Comparison of ENCODE assay signal across 15 mouse cellular contexts in the genomic region with DNA sequence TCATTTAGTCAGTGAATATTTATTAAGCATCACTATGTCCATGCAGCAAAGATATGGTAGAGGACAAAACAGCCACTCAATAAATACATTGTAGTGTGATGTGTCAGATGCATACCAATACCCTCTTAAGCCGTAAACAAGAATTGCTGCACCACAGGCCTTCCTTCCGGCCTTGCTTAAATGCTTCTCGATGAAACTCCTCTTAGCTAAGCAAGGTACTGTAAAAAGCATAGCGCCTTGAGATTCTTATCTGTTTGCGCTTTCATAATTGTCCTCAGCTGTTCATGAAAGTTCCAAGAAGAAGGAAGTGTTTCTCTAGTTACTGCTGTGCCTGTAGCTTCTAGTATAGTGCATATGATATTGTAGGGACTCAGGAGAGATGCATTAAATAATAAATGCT. TPM values are rescaled to one million over a fixed set of nuclear protein-coding genes. Genes with fewer than 3 reads are reported as not detected.
DNase-seq lines count a peak whose midpoint lies in the region; ATAC-seq lines count a peak whose summit lies in the region.
"Had no signal": no experiment of that assay in that cellular context is flagged by ENCODE, and none has a peak within 500 bp of the region (broad histone marks: within the 10 kb centered on the region; RNA-seq: fewer than 3 reads in every experiment).

No protein-coding gene starts in this region.

- 60% methylated on average over 5 of the region's 5 CpGs for WGBS in lung, embryonic 16.5 days
- 68% methylated on average over 5 of the region's 5 CpGs for WGBS in kidney, embryonic 14.5 days

- H3K27ac ChIP-seq in lung, embryonic 16.5 days (ENCODE audit: low read length): peak overlapping the region; percentile 53; the same call in 1 of the 2 replicates
- no peak overlapping the region for H3K27ac ChIP-seq in kidney, embryonic 14.5 days (ENCODE audit: low read depth, low read length)
- H3K27ac ChIP-seq: embryonic facial prominence, embryonic 13.5 days; liver, embryonic 12.5 days; midbrain, embryonic 15.5 days; neural tube, embryonic 12.5 days had no signal

- H3K9ac ChIP-seq in lung, embryonic 16.5 days (ENCODE audit: low read length): no peak overlapping the region
- H3K9ac ChIP-seq in kidney, embryonic 14.5 days (ENCODE audit: low read depth, low read length): no peak overlapping the region
- H3K9ac ChIP-seq: embryonic facial prominence, embryonic 13.5 days; heart, embryonic 12.5 days; liver, embryonic 12.5 days; midbrain, embryonic 15.5 days; neural tube, embryonic 12.5 days had no signal

- no peak for DNase-seq in lung, postnatal 25 days (ENCODE audit: low spot score)
- DNase-seq in induced T-regulatory cell, adult 2 months (ENCODE audit: low read depth): peak; percentile 60
- peak; percentile 51 for DNase-seq in naive thymus-derived CD4-positive, alpha-beta T cell, adult 2 months (ENCODE audit: low read depth)
- no peak for DNase-seq in frontal cortex, postnatal 14 days (ENCODE audit: low spot score in 2 of 2)
- no peak for DNase-seq in spleen, postnatal 10 days (ENCODE audit: low spot score in 2 of 2)
- DNase-seq: left cerebral cortex, postnatal 4 days had no signal

- peak; percentile 32; the same call in 1 of the 2 replicates for ATAC-seq in lung, embryonic 16.5 days (ENCODE audit: low read depth)
- peak; percentile 58 for ATAC-seq in CD4-positive, CD25-positive, alpha-beta regulatory T cell, adult 4 months
- ATAC-seq in kidney, embryonic 14.5 days (ENCODE audit: low FRiP score, low TSS enrichment): no peak
- ATAC-seq: liver, embryonic 12.5 days; midbrain, embryonic 15.5 days had no signal

- no peak overlapping the region for H3K4me2 ChIP-seq in lung, embryonic 16.5 days (ENCODE audit: low read depth, low read length)
- no peak overlapping the region for H3K4me2 ChIP-seq in kidney, embryonic 14.5 days (replicated peaks; ENCODE audit: low read depth, low read length)
- H3K4me2 ChIP-seq: embryonic facial prominence, embryonic 13.5 days; heart, embryonic 12.5 days; liver, embryonic 12.5 days; midbrain, embryonic 15.5 days; neural tube, embryonic 12.5 days had no signal

- no peak overlapping the region for H3K4me3 ChIP-seq in lung, embryonic 16.5 days (ENCODE audit: low read length)
- no peak overlapping the region for H3K4me3 ChIP-seq in kidney, embryonic 14.5 days (ENCODE audit: low read length)
- H3K4me3 ChIP-seq: embryonic facial prominence, embryonic 13.5 days; heart, embryonic 12.5 days; liver, embryonic 12.5 days; midbrain, embryonic 15.5 days; neural tube, embryonic 12.5 days had no signal

- no peaks in the 10 kb centered on the region for H3K9me3 ChIP-seq in lung, embryonic 16.5 days (ENCODE audit: control insufficient read depth, low read length)
- no peaks in the 10 kb centered on the region for H3K9me3 ChIP-seq in kidney, embryonic 14.5 days (ENCODE audit: control insufficient read depth, low read length)
- H3K9me3 ChIP-seq: embryonic facial prominence, embryonic 13.5 days; heart, embryonic 12.5 days; liver, embryonic 12.5 days; midbrain, embryonic 15.5 days; neural tube, embryonic 12.5 days had no signal

- H3K27me3 ChIP-seq in lung, embryonic 16.5 days (ENCODE audit: control insufficient read depth, insufficient read depth, low read depth, low read length): no peaks in the 10 kb centered on the region
- H3K27me3 ChIP-seq in kidney, embryonic 14.5 days (ENCODE audit: control insufficient read depth, insufficient read depth, low read length): no peaks in the 10 kb centered on the region
- H3K27me3 ChIP-seq: embryonic facial prominence, embryonic 13.5 days; midbrain, embryonic 15.5 days; neural tube, embryonic 12.5 days had no signal

- no peaks in the 10 kb centered on the region for H3K36me3 ChIP-seq in lung, embryonic 16.5 days (ENCODE audit: control insufficient read depth, insufficient read depth, low read length)
- no peaks in the 10 kb centered on the region for H3K36me3 ChIP-seq in kidney, embryonic 14.5 days (ENCODE audit: control insufficient read depth, insufficient read depth, low read length)
- H3K36me3 ChIP-seq: embryonic facial prominence, embryonic 13.5 days; heart, embryonic 12.5 days; liver, embryonic 12.5 days; midbrain, embryonic 15.5 days; neural tube, embryonic 12.5 days had no signal

- H3K4me1 ChIP-seq in lung, embryonic 16.5 days (replicated peaks; ENCODE audit: control insufficient read depth, insufficient read depth, low read length): 0 out of 2 replicates have a peak, but pooled peaks cover 4% of the 10 kb centered on the region
- no peaks in the 10 kb centered on the region for H3K4me1 ChIP-seq in kidney, embryonic 14.5 days (ENCODE audit: control insufficient read depth, insufficient read depth, low read length)
- H3K4me1 ChIP-seq: embryonic facial prominence, embryonic 13.5 days; heart, embryonic 12.5 days; midbrain, embryonic 15.5 days; neural tube, embryonic 12.5 days had no signal

RNA-seq across cellular contexts. Expression of a gene that starts 11.9 kb away (rescaled TPM):
- not detected in 2 replicates for polyA plus RNA-seq in lung, embryonic 16.5 days (2015; fragmentation: Nextera tagmentation; extraction: Ambion mirVana)
- not detected for polyA plus RNA-seq in CD4-positive, CD25-positive, alpha-beta regulatory T cell, adult 4 months (2017; shearing (Covaris generic))
- not detected in 2 replicates for polyA plus RNA-seq in kidney, embryonic 14.5 days (2014; fragmentation: Nextera tagmentation; extraction: Ambion mirVana)
- polyA plus RNA-seq: cortical plate, adult 2 months; embryonic facial prominence, embryonic 13.5 days; heart, embryonic 12.5 days; liver, embryonic 12.5 days; midbrain, embryonic 15.5 days; neural tube, embryonic 12.5 days had no signal

RNA-seq across cellular contexts. Expression of a gene that starts 21.0 kb away (rescaled TPM):
- polyA plus RNA-seq in lung, embryonic 16.5 days (2015; fragmentation: Nextera tagmentation; extraction: Ambion mirVana): 31.2 and 31.7 TPM in 2 replicates
- 100 to 1,000 TPM in 1 of 2 experiments, 10 to 100 TPM in 1; 79.9 to 150 TPM for polyA plus RNA-seq in CD4-positive, CD25-positive, alpha-beta regulatory T cell, adult 4 months (2017; shearing (Covaris generic))
- polyA plus RNA-seq in kidney, embryonic 14.5 days (2014; fragmentation: Nextera tagmentation; extraction: Ambion mirVana): 29.8 and 30.4 TPM in 2 replicates

RNA-seq across cellular contexts. Expression of a gene that starts 21.9 kb away (rescaled TPM):
- polyA plus RNA-seq in lung, embryonic 16.5 days (2015; fragmentation: Nextera tagmentation; extraction: Ambion mirVana): 1.6 and 2.3 TPM in 2 replicates
- 1 to 10 TPM in 1 of 2 experiments, under 1 TPM in 1; 0.36 to 1.5 TPM for polyA plus RNA-seq in CD4-positive, CD25-positive, alpha-beta regulatory T cell, adult 4 months (2017; shearing (Covaris generic))
- 0.38 and 0.39 TPM in 2 replicates for polyA plus RNA-seq in kidney, embryonic 14.5 days (2014; fragmentation: Nextera tagmentation; extraction: Ambion mirVana)

RNA-seq across cellular contexts. Expression of a gene that starts 24.1 kb away (rescaled TPM):
- 34.2 and 53.9 TPM in 2 replicates for polyA plus RNA-seq in lung, embryonic 16.5 days (2015; fragmentation: Nextera tagmentation; extraction: Ambion mirVana)
- polyA plus RNA-seq in CD4-positive, CD25-positive, alpha-beta regulatory T cell, adult 4 months (2017; shearing (Covaris generic)): under 1 TPM in 1 of 2 experiments, not detected in 1; 0.42 TPM
- polyA plus RNA-seq in kidney, embryonic 14.5 days (2014; fragmentation: Nextera tagmentation; extraction: Ambion mirVana): 2.4 and 2.6 TPM in 2 replicates

RNA-seq across cellular contexts. Expression of a gene that starts 40.4 kb away (rescaled TPM):
- 181 and 187 TPM in 2 replicates for polyA plus RNA-seq in lung, embryonic 16.5 days (2015; fragmentation: Nextera tagmentation; extraction: Ambion mirVana)
- 100 to 1,000 TPM; 228 to 250 TPM for polyA plus RNA-seq in CD4-positive, CD25-positive, alpha-beta regulatory T cell, adult 4 months (2017; shearing (Covaris generic))
- polyA plus RNA-seq in kidney, embryonic 14.5 days (2014; fragmentation: Nextera tagmentation; extraction: Ambion mirVana): 174 and 207 TPM in 2 replicates

Comparison
In these comparisons a context has a peak if more than half of its experiments do, and no peak if none do; other contexts are left out.
1. DNase-seq: peak in induced T-regulatory cell, adult 2 months (single experiment) and naive thymus-derived CD4-positive, alpha-beta T cell, adult 2 months (single experiment); none in lung, postnatal 25 days (single experiment), frontal cortex, postnatal 14 days (0 of 2) and spleen, postnatal 10 days (0 of 2).